Mouse (Mus musculus) erythroblast, embryonic 14.5 days (primary cell): ENCODE measurements at regions not wholly inside any gene's neighbourhood (a gene's known extent, or its start where the extent isn't known, plus 50 kb on each side); places are given as distances from the start of the nearest gene placed in this dataset.
"Not testable (repeated sequence)": the region's sequence is repeated elsewhere in the genome, so short reads cannot be mapped to it uniquely, and the experiment has no call there.

Source experiments
- H3K27me3 ChIP-seq: 2 replicates; pipeline ENCODE4 v1.6.1; 2012; ENCODE audit warnings: inconsistent platforms; ENCODE audit not compliant: control insufficient read depth
- H3K36me3 ChIP-seq: 2 replicates; pipeline ENCODE4 v1.6.1; 2012; ENCODE audit warnings: mild to moderate bottlenecking, inconsistent platforms; ENCODE audit not compliant: control insufficient read depth
- H3K4me1 ChIP-seq: 2 replicates; pipeline ENCODE4 v1.6.1; 2012; ENCODE audit warnings: inconsistent platforms; ENCODE audit not compliant: control insufficient read depth
- H3K4me3 ChIP-seq: replicated peaks from 2 replicates; pipeline ENCODE3; 2012; ENCODE audit warnings: moderate library complexity, mild to moderate bottlenecking, inconsistent platforms
- H3K9me3 ChIP-seq: 2 replicates; pipeline ENCODE4 v1.6.1; 2012; ENCODE audit warnings: low read length, inconsistent platforms, mixed read lengths; ENCODE audit not compliant: control insufficient read depth
- GATA1 ChIP-seq: IDR thresholded peaks from 2 replicates; pipeline ENCODE4 v1.6.1; 2012; ENCODE audit warnings: low read length, inconsistent platforms, mixed read lengths
- TAL1 ChIP-seq: IDR thresholded peaks from 3 replicates; pipeline ENCODE4 v1.6.1; 2012; ENCODE audit warnings: low read length, inconsistent platforms, mixed read lengths

- H3K9me3 ChIP-seq, result no peaks in the 10 kb centered on the region
- no peaks in the 10 kb centered on the region for H3K36me3 ChIP-seq
- TF ChIP-seq GATA1 (no peak), TAL1 (no peak)
- peaks cover 11% of the 10 kb centered on the region for H3K4me1 ChIP-seq
- H3K27me3 ChIP-seq, result no peaks in the 10 kb centered on the region
- no peak overlapping the region for H3K4me3 ChIP-seq
These were observed 91.4 kb upstream of the Nabp1 start for GRCm38 (mm10) chr1:51569625-51570024.

DNA sequence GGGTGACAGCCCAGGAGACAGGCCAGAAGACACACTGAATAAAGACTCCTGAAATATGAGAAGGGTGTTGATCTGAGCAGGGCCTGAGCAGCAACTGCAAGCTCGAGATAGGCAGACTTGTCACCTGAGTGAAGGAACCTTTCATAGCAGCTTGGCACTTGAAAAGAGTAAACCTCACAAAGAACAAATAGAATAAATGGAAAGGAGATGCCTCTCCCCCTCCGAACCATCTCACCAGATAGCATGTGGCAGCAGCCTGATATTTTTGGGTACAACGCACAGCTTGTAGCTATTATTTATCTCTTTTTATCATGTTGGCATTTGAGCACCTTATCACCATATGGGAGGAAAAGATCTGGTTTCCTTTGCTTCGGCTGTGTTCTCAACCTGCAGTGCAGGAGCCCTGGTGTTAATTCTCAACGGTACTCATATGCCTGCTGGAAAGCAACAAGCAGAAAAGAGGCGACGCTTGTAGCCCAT lies 88.0 kb upstream of the Nabp1 start:
- Histone ChIP-seq H3K4me3 (no peak overlapping the region), H3K9me3 (no peaks in the 10 kb centered on the region), H3K36me3 (no peaks in the 10 kb centered on the region), H3K4me1 (peaks cover 11% of the 10 kb centered on the region), H3K27me3 (no peaks in the 10 kb centered on the region)
- no peak for TF ChIP-seq TAL1
- no peak for TF ChIP-seq GATA1

DNA sequence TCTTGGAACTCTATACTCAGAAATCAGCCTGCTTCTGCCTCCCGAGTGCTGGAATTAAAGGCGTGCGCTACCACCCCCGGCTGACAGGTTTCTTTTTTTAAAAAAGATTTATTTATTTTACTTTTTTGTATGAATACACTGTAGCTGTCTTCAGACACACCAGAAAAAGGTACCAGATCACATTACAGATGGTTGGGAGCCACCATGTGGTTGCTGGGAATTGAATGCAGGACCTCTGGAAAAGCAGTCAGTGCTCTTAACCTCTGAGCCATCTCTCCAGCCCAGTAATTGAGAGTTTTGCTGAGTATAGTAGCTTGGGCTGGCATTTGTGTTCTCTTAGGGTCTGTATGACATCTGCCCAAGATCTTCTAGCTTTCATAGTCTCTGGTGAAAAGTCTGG lies 78.4 kb upstream of the Nabp1 start:
- H3K4me3 ChIP-seq, H3K27me3 ChIP-seq, H3K4me1 ChIP-seq, H3K9me3 ChIP-seq, H3K36me3 ChIP-seq: not testable (repeated sequence)

GRCm38 (mm10) chr1:51553738-51554137 lies 75.5 kb upstream of the Nabp1 start:
- no peak for TF ChIP-seq TAL1
- TF ChIP-seq GATA1, result no peak
- no peaks in the 10 kb centered on the region for H3K4me1 ChIP-seq
- no peak overlapping the region for H3K4me3 ChIP-seq
- no peaks in the 10 kb centered on the region for H3K9me3 ChIP-seq
- no peaks in the 10 kb centered on the region for H3K27me3 ChIP-seq
- no peaks in the 10 kb centered on the region for H3K36me3 ChIP-seq

- Histone ChIP-seq H3K36me3 (no peaks in the 10 kb centered on the region), H3K4me1 (no peaks in the 10 kb centered on the region), H3K27me3 (no peaks in the 10 kb centered on the region), H3K9me3 (no peaks in the 10 kb centered on the region), H3K4me3 (no peak overlapping the region)
- TF ChIP-seq TAL1 (no peak), GATA1 (no peak)
These were observed 73.4 kb upstream of the Nabp1 start for GRCm38 (mm10) chr1:51551624-51552023.

- H3K27me3 ChIP-seq, result no peaks in the 10 kb centered on the region
- no peaks in the 10 kb centered on the region for H3K9me3 ChIP-seq
- TF ChIP-seq TAL1 (no peak), GATA1 (no peak)
- no peaks in the 10 kb centered on the region for H3K36me3 ChIP-seq
- H3K4me1 ChIP-seq, result no peaks in the 10 kb centered on the region
- no peak overlapping the region for H3K4me3 ChIP-seq
These were observed 64.6 kb upstream of the Nabp1 start for GRCm38 (mm10) chr1:51542801-51543200.

DNA sequence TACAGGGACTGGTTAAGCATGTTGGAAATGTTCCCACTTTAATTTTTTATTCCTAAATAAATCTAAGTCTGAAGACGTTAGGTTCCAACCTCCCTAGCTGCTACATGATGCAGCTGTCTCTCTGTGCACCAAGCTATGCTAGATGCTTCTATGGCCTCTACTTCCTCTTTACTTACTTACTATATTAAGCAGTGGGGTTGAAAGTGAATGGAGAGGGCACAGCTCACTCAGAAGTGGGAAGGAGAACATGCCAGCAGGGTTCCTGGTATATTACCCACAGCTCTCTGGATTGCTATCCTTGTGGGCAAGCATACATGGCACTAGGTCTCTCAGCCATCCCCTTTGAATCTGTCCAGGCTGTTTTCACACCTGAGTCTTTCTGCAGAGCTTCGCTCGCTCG lies 61.4 kb upstream of the Nabp1 start:
- no peaks in the 10 kb centered on the region for H3K4me1 ChIP-seq
- no peaks in the 10 kb centered on the region for H3K27me3 ChIP-seq
- TF ChIP-seq GATA1, result no peak
- no peak for TF ChIP-seq TAL1
- H3K36me3 ChIP-seq, result no peaks in the 10 kb centered on the region
- no peaks in the 10 kb centered on the region for H3K9me3 ChIP-seq
- H3K4me3 ChIP-seq, result no peak overlapping the region

- Histone ChIP-seq H3K4me3 (no peak overlapping the region), H3K27me3 (no peaks in the 10 kb centered on the region), H3K4me1 (no peaks in the 10 kb centered on the region), H3K9me3 (no peaks in the 10 kb centered on the region), H3K36me3 (no peaks in the 10 kb centered on the region)
- no peak for TF ChIP-seq TAL1
- TF ChIP-seq GATA1, result no peak
These were observed 60.6 kb upstream of the Nabp1 start for GRCm38 (mm10) chr1:51538836-51539235.

DNA sequence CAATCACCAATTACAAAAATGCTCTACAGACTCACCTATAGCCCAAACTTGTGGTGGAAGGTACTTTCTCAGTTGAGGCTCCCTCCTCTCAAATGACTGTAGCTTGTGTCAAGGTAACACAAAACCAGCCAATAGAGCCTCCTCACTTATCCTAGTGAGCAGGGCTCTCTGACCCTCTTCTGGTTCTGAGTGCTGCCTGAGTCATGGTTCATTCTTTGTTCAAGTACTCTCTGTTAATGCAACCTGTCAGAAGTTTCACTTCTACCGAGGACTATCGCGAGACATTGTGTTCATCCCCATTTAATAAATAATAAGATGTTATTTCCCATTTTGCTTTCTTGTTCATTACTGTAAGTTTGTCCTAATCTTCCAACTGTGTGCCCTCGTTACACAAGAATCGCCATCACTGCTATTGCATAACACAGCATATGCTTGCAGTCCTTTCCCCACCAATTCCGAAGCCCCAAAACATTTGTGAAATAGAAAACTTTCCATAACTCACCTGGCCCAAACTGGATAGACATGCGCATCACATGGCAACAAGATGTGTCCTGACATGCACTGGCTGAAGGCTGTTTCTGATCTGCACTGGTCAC lies 59.6 kb upstream of the Nabp1 start:
- TF ChIP-seq GATA1 (no peak), TAL1 (no peak)
- Histone ChIP-seq H3K9me3 (no peaks in the 10 kb centered on the region), H3K27me3 (no peaks in the 10 kb centered on the region), H3K36me3 (no peaks in the 10 kb centered on the region), H3K4me1 (no peaks in the 10 kb centered on the region), H3K4me3 (no peak overlapping the region)

DNA sequence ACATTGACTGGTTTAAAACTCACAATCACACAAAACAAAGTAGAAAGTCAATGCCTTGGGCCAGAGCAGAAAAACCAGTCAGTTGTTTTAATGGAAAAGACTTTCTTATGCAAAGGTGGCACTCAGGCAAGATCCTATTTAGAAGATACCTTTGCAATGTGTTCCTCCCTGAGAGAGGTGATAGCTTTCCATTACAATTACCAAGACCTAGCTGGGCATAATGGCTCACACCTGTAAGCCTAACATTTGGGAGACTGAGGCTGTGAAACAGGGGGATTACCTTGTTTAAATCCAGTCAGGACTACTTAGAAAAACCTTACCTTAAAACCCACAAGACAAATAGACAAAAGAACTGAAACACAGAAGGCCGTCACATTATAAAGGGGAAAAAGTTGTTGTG lies 57.9 kb upstream of the Nabp1 start:
- no peak overlapping the region for H3K4me3 ChIP-seq
- H3K36me3 ChIP-seq, result no peaks in the 10 kb centered on the region
- TF ChIP-seq GATA1, result no peak
- no peak for TF ChIP-seq TAL1
- H3K9me3 ChIP-seq, result no peaks in the 10 kb centered on the region
- peaks cover 3% of the 10 kb centered on the region for H3K4me1 ChIP-seq
- H3K27me3 ChIP-seq, result no peaks in the 10 kb centered on the region
